Mouse (Mus musculus) embryonic facial prominence, embryonic 15.5 days (tissue): ENCODE data around the gene Gm11554. TPM values are rescaled to one million over a fixed set of nuclear protein-coding genes. Genes with fewer than 3 reads are reported as not detected.
"Not testable (repeated sequence)": the region's sequence is repeated elsewhere in the genome, so short reads cannot be mapped to it uniquely, and the experiment has no call there.

ENCODE experiments used
- ATAC-seq: fragments of 200-750 bp; cut with Nextera tagmentation; 2 replicates; pipeline ENCODE4 v1.8.0; 2017; ENCODE audit warnings: low read depth, moderate TSS enrichment; ENCODE audit not compliant: insufficient number of reproducible peaks, low FRiP score, low TSS enrichment
- H3K27ac ChIP-seq: fragments of 300-500 bp; sonication (generic); replicated peaks from 2 replicates; pipeline ENCODE4 v1.5.1; 2015; ENCODE audit warnings: mild to moderate bottlenecking, inconsistent platforms
- H3K27me3 ChIP-seq: fragments of 300-500 bp; sonication (generic); 2 replicates; pipeline ENCODE4 v1.6.1; 2015; ENCODE audit warnings: inconsistent platforms
- H3K36me3 ChIP-seq: fragments of 300-500 bp; sonication (generic); 2 replicates; pipeline ENCODE4 v1.6.1; 2015; ENCODE audit warnings: mild to moderate bottlenecking, inconsistent platforms
- H3K4me1 ChIP-seq: fragments of 300-500 bp; sonication (generic); 2 replicates; pipeline ENCODE4 v1.6.1; 2015; ENCODE audit warnings: inconsistent platforms
- H3K4me2 ChIP-seq: fragments of 300-500 bp; sonication (generic); replicated peaks from 2 replicates; pipeline ENCODE4 v1.6.1; 2015; ENCODE audit warnings: mild to moderate bottlenecking, inconsistent platforms
- H3K4me3 ChIP-seq: fragments of 300-500 bp; sonication (generic); replicated peaks from 2 replicates; pipeline ENCODE4 v1.5.1; 2015; ENCODE audit warnings: mild to moderate bottlenecking, inconsistent platforms
- H3K9ac ChIP-seq: fragments of 300-500 bp; sonication (generic); 2 replicates; pipeline ENCODE4 v1.6.1; 2015; ENCODE audit warnings: inconsistent platforms
- H3K9me3 ChIP-seq: fragments of 300-500 bp; sonication (generic); replicated peaks from 2 replicates; pipeline ENCODE4 v1.6.1; 2016; ENCODE audit warnings: inconsistent platforms
- WGBS: fragments of 180-500 bp; shearing (Covaris S2); methylation state at CpG from one replicate; pipeline ENCODE4 v1.1.7; 2015; 5-methylcytosine and 5-hydroxymethylcytosine counted together
- polyA plus RNA-seq: library from polyadenylated mRNA; unstranded; fragments of >200 nt; fragmentation: Nextera tagmentation; extraction: Ambion mirVana; gene quantifications from 2 replicates; pipeline ENCODE4 v1.2.1, GENCODE M21; 2015

Gene Gm11554
- 0.33 TPM in 1 of 2 replicates, not detected in the other for polyA plus RNA-seq

DNA sequence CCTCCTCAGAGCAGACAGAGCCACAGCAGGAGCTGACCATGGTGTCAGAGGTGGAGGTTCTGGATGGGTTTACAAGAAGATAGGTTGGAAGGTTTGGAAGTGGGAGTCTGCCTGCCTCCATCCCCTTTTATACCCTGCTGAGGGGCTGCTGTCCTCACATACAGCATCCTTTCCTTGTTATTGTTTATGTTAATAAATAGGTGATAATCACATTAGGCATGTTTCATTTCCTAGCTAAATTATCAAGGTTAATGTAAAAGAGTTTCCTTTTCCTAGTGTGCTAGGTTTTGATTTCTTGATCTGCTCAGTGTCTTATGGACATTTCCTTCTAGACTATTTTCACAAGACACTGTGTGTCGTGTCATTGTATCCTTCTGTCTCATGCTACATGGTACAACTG is at the start of gene Gm11554:
TSS of gene Gm11554 (minus strand) at position 101 of the 400 bp plus-strand sequence.
- H3K4me3 ChIP-seq, ATAC-seq: not testable (repeated sequence)
- WGBS: no CpG with 5 or more reads among the region's 1 CpGs

DNA sequence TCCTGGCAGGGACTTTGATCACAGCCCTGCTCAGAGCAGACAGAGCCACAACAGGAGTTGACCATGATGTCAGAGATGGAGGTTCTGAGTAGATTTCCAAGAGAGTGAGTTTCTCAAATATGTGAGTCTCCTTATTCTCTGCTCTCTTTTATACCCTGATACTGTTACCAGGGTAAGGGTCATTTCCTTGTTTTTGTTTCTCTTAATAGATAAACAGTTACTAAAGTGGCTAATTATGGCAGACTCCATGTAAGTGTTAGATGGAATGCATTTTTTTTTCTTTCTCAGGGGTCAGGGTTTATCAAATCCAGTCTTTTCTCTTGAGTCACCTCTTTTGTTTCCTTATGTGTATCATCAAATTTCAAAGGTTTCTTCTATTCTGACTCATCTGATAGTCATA is 47.3 kb upstream of the Gm11554 start, which contains the start of gene Krtap4-16:
TSS of gene Krtap4-16 (minus strand) at position 101 of the 400 bp plus-strand sequence.
- Histone ChIP-seq H3K27me3 (no peaks in the 10 kb centered on the region), H3K9me3 (no peaks in the 10 kb centered on the region), H3K9ac (no peak within 1 kb of the TSS), H3K4me3 (no peak within 1 kb of the TSS), H3K27ac (no peak within 1 kb of the TSS), H3K36me3 (no peaks in the 10 kb centered on the region), H3K4me1 (no peaks in the 10 kb centered on the region), H3K4me2 (no peak within 1 kb of the TSS)
- no peak for ATAC-seq

More for the DNA sequence above, at the start of gene Gm11554:
- not testable (repeated sequence) for H3K4me2 ChIP-seq, H3K9ac ChIP-seq, H3K9me3 ChIP-seq, H3K4me1 ChIP-seq, H3K27ac ChIP-seq, H3K36me3 ChIP-seq, H3K27me3 ChIP-seq

DNA sequence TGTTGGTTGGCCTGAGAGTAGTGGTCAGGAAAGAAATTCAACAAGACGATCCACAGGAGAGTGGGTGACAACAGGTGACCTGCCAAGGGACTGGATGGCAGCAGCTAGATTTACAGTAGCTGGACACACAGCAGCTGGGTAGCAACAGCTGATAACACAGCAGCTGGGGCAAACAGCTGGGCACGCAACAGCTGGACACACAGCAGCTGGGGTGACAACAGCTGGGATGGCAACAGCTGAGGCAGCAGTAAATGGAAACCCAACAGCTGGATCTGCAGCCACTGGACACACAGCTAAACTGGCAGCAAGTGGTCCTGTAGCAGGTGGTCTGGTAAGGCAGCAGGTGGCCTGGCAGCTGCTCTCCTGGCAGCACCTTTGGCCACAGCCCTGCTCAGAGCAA is 42.5 kb upstream of the Gm11554 start:
- WGBS: 87% methylated on average over 2 of the region's 2 CpGs
- Histone ChIP-seq H3K36me3 (no peaks in the 10 kb centered on the region), H3K4me1 (no peaks in the 10 kb centered on the region), H3K27me3 (no peaks in the 10 kb centered on the region), H3K9me3 (no peaks in the 10 kb centered on the region), H3K4me2 (no peak overlapping the region), H3K4me3 (no peak overlapping the region), H3K9ac (no peak overlapping the region), H3K27ac (no peak overlapping the region)
- no peak for ATAC-seq

DNA sequence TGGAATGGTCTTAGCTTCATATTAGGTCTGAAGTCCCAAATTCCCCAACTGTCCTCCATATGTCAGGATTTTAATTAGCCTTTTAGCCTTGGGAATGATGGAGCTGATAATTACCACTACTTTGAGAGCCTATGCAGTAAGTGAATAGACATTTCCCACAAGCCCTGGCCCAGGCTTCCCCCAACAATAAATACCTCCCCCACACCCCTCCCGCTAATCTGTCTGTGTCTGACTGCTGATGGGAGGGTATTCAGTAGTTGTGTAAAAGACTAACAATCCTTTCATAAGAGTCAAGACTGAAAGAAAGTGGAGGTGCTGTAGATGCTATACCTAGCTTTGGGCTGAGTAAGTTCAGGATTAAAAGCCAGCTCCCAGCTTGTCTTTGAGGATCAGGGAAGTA is 37.9 kb upstream of the Gm11554 start:
- H3K27ac ChIP-seq: no peak overlapping the region
- H3K27me3 ChIP-seq: no peaks in the 10 kb centered on the region
- no peak for ATAC-seq
- no peaks in the 10 kb centered on the region for H3K9me3 ChIP-seq
- H3K9ac ChIP-seq: no peak overlapping the region
- no peaks in the 10 kb centered on the region for H3K36me3 ChIP-seq
- WGBS: 87% methylated on average over 1 of the region's 1 CpGs
- H3K4me2 ChIP-seq: no peak overlapping the region
- no peak overlapping the region for H3K4me3 ChIP-seq
- no peaks in the 10 kb centered on the region for H3K4me1 ChIP-seq

DNA sequence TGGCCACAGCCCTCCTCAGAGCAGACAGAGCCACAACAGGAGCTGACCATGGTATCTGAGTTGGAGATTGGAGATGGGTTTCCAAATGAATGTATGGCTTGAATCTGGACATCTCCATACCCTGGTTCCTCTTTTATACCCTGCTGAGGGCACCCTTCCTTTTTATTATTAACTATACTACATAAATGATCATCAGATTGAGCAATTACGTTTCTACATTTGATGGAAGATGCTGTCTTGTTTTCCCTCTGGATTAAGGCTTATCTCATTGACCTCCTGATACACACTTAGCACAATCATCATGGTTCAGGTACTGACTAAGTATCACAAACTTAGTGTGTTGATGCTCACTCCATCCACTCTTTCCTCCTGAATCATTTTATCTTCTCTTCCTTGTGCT is 33.7 kb upstream of the Gm11554 start, which contains the start of gene 2300003K06Rik:
TSS of gene 2300003K06Rik (minus strand) at position 101 of the 400 bp plus-strand sequence.
- no peak for ATAC-seq
- WGBS: 54% methylated on average over 1 of the region's 1 CpGs

DNA sequence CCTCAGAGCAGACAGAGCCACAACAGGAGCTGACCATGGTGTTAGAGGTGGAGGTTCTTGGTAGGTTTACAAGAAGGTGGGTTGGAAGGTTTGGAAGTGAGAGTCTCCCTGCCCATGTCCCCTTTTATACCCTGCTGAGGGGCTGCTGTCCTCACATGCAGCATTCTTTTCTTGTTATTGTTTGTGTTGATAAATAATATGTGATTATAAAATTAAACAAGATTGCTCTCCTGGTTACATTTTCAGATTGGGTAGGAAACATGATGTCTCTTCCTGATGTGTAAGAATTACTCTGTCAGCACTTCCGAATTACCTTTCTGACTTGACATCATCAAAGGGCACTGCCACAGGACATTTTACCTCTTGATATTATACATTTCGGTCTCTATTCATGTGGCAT is 11.3 kb upstream of the Gm11554 start, which contains the start of gene Gm11564:
TSS of gene Gm11564 (minus strand) at position 101 of the 400 bp plus-strand sequence.
- not testable (repeated sequence) for H3K36me3 ChIP-seq, H3K4me2 ChIP-seq, ATAC-seq, H3K27me3 ChIP-seq, H3K4me3 ChIP-seq, H3K4me1 ChIP-seq, H3K9ac ChIP-seq, H3K9me3 ChIP-seq, H3K27ac ChIP-seq
- 77% methylated on average over 2 of the region's 2 CpGs for WGBS

More for the DNA sequence above, 33.7 kb upstream of the Gm11554 start, which contains the start of gene 2300003K06Rik:
- H3K4me3 ChIP-seq: no peak within 1 kb of the TSS
- H3K9ac ChIP-seq: no peak within 1 kb of the TSS
- H3K4me2 ChIP-seq: no peak within 1 kb of the TSS
- no peaks in the 10 kb centered on the region for H3K36me3 ChIP-seq
- no peaks in the 10 kb centered on the region for H3K4me1 ChIP-seq
- H3K27me3 ChIP-seq: no peaks in the 10 kb centered on the region
- no peaks in the 10 kb centered on the region for H3K9me3 ChIP-seq
- H3K27ac ChIP-seq: no peak within 1 kb of the TSS

DNA sequence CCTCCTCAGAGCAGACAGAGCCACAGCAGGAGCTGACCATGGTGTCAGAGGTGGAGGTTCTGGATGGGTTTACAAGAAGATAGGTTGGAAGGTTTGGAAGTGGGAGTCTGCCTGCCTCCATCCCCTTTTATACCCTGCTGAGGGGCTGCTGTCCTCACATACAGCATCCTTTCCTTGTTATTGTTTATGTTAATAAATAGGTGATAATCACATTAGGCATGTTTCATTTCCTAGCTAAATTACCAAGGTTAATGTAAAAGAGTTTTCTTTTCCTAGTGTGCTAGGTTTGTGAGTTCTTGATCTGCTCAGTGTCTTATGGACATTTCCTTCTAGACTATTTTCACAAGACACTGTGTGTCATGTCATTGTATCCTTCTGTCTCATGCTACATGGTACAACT is 5.5 kb upstream of the Gm11554 start, which contains the start of gene Krtap4-13:
TSS of gene Krtap4-13 (minus strand) at position 101 of the 400 bp plus-strand sequence.
- H3K4me2 ChIP-seq, H3K4me1 ChIP-seq, H3K27me3 ChIP-seq, H3K9ac ChIP-seq, H3K36me3 ChIP-seq, ATAC-seq, H3K9me3 ChIP-seq, H3K4me3 ChIP-seq, H3K27ac ChIP-seq: not testable (repeated sequence)

DNA sequence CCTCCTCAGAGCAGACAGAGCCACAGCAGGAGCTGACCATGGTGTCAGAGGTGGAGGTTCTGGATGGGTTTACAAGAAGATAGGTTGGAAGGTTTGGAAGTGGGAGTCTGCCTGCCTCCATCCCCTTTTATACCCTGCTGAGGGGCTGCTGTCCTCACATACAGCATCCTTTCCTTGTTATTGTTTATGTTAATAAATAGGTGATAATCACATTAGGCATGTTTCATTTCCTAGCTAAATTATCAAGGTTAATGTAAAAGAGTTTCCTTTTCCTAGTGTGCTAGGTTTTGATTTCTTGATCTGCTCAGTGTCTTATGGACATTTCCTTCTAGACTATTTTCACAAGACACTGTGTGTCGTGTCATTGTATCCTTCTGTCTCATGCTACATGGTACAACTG is 5.4 kb downstream of the Gm11554 start, which contains the start of gene Gm11569:
TSS of gene Gm11569 (minus strand) at position 101 of the 400 bp plus-strand sequence.
- H3K4me3 ChIP-seq, H3K9ac ChIP-seq, H3K4me1 ChIP-seq, ATAC-seq, H3K27me3 ChIP-seq, H3K27ac ChIP-seq, H3K4me2 ChIP-seq, H3K36me3 ChIP-seq, H3K9me3 ChIP-seq: not testable (repeated sequence)
- no CpG with 5 or more reads among the region's 1 CpGs for WGBS

DNA sequence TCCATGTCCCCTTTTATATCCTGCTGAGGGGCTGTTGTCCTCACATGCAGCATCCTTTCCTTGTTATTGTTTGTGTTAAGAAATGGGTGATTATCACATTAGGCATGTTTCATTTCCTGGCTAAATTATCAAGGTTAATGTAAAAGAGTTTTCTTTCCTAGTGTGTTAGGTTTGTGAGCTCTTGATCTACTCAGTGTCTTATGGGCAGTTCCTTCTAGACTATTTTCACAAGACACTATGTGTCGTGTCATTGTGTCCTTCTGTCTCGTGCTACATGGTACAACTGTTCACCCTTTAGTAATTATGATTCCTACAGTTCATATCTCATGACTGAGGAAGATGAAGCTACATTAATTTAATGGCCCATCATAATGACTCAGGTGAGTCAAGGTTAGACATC is 10.9 kb downstream of the Gm11554 start, which contains the start of gene Gm11596:
TSS of gene Gm11596 (minus strand) at position 101 of the 400 bp plus-strand sequence.
- Histone ChIP-seq H3K36me3 (no peaks in the 10 kb centered on the region), H3K27me3 (no peaks in the 10 kb centered on the region; the same call in 1 of the 2 replicates), H3K9me3 (no peaks in the 10 kb centered on the region), H3K4me1 (no peaks in the 10 kb centered on the region), H3K4me2 (no peak within 1 kb of the TSS), H3K9ac (no peak within 1 kb of the TSS), H3K27ac (no peak within 1 kb of the TSS), H3K4me3 (no peak within 1 kb of the TSS)
- no peak for ATAC-seq
- WGBS: 78% methylated on average over 2 of the region's 2 CpGs

DNA sequence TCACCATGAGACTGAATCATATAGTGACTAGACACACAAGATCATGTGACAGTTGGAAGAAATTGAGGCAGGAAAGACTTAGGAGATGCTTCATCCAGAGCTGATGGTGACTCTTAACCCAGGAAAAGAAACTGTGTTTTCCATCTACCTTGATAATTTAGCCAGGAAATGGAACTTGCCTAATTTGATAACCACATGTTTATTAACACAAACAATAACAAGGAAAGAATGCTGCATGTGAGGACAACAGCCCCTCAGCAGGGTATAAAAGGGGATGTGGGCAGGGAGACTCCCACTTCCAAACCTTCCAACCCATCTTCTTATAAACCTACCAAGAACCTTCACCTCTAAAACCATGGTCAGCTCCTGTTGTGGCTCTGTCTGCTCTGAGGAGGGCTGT is 19.3 kb downstream of the Gm11554 start, which contains the start of gene Krtap4-9:
TSS of gene Krtap4-9 (plus strand) at position 301 of the 400 bp plus-strand sequence.
- not testable (repeated sequence) for H3K27ac ChIP-seq, H3K4me1 ChIP-seq, ATAC-seq, H3K36me3 ChIP-seq, H3K9ac ChIP-seq, H3K4me3 ChIP-seq, H3K9me3 ChIP-seq, H3K27me3 ChIP-seq, H3K4me2 ChIP-seq

DNA sequence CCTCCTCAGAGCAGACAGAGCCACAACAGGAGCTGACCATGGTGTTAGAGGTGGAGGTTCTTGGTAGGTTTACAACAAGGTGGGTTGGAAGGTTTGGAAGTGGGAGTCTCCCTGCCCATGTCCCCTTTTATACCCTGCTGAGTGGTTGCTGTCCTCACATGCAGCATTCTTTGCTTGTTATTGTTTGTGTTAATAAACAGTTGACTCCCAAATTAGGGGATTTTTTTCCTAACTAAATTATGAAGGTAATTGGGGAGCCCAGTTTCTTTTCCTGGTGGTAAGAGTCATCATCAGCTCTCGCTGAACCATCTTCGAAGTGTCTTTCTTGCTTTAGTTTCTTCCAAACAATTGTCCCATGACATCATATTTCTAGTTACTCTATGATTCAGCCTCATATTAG is 23.6 kb downstream of the Gm11554 start, which contains the start of gene Krtap4-8:
TSS of gene Krtap4-8 (minus strand) at position 101 of the 400 bp plus-strand sequence.
- H3K9ac ChIP-seq: no peak within 1 kb of the TSS
- 95% methylated on average over 2 of the region's 2 CpGs for WGBS
- no peaks in the 10 kb centered on the region for H3K4me1 ChIP-seq
- H3K27ac ChIP-seq: no peak within 1 kb of the TSS
- H3K4me3 ChIP-seq: no peak within 1 kb of the TSS
- no peaks in the 10 kb centered on the region for H3K9me3 ChIP-seq
- no peak for ATAC-seq
- H3K36me3 ChIP-seq: no peaks in the 10 kb centered on the region
- no peak within 1 kb of the TSS for H3K4me2 ChIP-seq
- no peaks in the 10 kb centered on the region for H3K27me3 ChIP-seq

DNA sequence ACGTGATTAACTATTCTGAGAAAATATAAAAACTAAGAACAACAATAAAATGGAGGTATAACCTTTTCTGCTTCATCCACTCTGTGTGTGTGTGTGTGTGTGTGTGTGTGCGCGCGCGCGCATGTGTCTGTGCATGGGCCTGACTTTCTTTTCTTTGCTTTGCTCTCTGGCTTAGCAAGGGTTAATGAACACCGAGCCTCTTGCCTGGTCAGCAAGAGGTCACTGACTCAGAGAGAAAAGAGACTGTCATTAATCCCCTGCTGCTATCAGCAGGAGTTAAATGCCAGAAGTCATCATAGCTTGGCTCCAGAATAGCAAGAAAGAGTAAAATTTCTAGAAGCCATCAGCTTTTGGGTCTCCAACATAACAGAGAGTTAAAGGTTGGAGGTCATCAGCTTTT is 25.8 kb downstream of the Gm11554 start:
- Histone ChIP-seq H3K4me1 (no peaks in the 10 kb centered on the region), H3K4me2 (no peak overlapping the region), H3K9ac (no peak overlapping the region), H3K9me3 (no peaks in the 10 kb centered on the region), H3K27me3 (no peaks in the 10 kb centered on the region), H3K27ac (no peak overlapping the region), H3K36me3 (no peaks in the 10 kb centered on the region), H3K4me3 (no peak overlapping the region)
- WGBS: 67% methylated on average over 7 of the region's 7 CpGs
- no peak for ATAC-seq
